Mouse (Mus musculus) MN1 (cell line): ENCODE results near the gene Armc3.

Experiments used
- DNase-seq: peaks from one replicate; pipeline ENCODE4 v3.0.0-alpha.2; 2016; ENCODE audit warnings: low spot score

Gene Armc3

GRCm38 (mm10) chr2:19198452-19199365, at the start of gene Armc3:
Gene Armc3, plus strand, starts transcription at chr2:19199302.
- DNase-seq: peak; percentile 32

DNA sequence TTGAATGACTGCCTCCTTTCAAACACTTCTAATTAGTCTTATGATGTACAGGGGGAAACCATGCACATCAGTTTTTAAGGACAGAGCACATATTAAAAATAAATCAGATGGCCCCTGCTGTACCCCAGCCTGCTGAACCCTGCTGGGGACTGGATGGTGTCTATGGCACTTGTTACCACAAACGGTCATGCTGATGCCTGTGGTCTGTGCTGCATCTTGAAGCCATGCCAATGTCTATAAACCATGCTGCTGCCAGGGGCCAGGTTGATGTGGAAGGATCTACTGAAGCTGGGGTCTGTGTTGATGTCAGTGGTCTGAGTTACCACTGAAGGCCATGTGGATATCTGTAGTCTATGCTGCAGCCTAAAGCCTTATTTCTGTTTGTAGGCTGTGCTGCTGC, 46.4 kb upstream of the Armc3 start:
- DNase-seq: no peak

GRCm38 (mm10) chr2:19156176-19156575, 42.9 kb upstream of the Armc3 start:
- no peak for DNase-seq

DNA sequence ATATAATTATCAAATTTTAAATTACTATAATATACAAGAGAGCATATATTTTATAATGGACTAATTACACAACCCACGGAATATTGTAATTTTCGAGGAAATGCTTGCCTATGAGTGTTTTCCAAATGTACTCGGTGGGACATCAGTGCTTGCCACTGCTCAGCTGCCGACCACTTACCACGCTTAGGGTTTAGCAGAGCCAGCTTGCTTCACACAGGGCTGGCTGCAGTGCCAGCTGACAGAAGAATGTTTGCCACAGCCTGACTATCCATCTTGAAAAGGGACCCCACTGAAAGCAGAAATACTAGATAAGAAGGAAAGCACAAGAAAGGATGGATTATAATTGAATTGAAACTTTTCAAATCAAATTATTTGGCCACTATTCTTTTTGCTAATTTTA, 39.6 kb upstream of the Armc3 start:
- no peak for DNase-seq

DNA sequence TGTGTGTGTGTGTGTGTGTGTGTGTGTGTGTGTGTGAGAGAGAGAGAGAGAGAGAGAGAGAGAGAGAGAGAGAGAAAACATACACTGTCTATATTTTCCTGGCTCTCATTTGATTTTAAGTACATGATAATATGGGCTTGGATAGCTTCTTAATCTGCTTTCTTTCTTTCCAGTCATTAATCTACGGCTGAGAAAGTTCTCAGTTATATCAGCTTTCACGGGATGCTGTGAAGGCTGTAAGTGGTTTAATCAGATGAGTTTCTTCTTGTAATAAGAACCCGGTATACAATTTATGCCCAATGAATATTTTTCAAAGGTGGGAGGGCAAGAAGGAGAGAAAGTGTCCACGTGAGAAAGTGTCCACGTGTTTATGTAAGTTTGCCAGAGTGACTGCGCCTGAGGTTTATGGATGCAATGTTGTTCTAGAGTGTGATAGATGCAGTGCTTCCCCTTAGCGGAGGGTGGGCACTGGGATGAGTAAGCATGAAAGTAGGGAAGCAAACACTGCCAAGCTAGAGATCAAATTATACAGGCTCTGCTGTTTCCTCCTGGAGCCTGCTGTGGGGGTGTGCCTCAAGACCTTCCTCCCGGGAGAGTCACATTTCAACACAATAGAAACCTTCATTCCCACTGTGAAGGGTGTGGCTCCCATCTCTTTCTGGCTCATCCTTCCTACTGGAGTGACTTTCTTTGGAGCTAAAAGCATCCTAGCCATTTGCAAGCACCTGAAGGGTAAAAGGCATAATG, 38.6 kb upstream of the Armc3 start:
- DNase-seq: peak; percentile 60

GRCm38 (mm10) chr2:19164234-19164633, 34.9 kb upstream of the Armc3 start:
- no peak for DNase-seq

DNA sequence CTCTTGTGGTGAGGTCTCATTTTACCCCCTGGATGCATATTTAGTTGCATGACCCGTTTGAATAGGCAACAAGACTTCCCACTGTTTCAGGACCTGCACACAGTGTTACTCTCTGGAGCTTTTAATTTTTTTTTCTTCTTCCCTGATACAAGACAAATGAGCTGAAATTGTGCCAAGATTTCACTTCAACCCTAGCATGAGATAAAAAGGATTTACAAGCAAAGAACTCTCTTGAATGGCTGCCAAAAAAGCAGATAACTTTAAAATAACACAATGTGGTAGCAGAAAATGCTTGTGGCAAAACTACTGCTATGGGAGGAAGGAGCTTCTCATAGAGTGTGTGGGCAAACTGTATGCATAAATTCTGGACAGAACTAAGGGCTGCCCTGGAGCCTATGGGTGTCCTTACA, 22.3 kb upstream of the Armc3 start:
- DNase-seq: peak; percentile 32

- no peak for DNase-seq
Measured at GRCm38 (mm10) chr2:19199366-19199853, 308 bp downstream of the Armc3 start.

DNA sequence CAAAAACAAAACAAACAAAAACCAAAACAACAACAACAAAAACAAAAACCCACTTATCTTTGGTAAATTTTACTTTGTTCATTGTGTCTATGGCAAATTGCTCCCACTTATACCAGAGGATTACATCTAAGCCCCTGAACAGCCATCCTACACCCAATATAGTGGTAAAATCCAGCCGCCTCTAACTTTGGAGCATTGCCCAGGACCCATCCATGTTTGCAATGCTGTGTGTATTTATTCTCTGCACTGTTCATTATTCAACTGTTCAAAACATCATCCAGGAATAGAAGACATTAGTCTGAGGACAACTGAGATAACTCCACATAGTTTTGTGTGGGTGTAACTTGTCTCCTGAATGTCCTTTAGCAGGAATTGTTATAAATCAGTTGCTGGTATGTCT, 1.0 kb downstream of the Armc3 start:
- DNase-seq: no peak

GRCm38 (mm10) chr2:19201682-19202081, 2.6 kb downstream of the Armc3 start:
- no peak for DNase-seq

DNA sequence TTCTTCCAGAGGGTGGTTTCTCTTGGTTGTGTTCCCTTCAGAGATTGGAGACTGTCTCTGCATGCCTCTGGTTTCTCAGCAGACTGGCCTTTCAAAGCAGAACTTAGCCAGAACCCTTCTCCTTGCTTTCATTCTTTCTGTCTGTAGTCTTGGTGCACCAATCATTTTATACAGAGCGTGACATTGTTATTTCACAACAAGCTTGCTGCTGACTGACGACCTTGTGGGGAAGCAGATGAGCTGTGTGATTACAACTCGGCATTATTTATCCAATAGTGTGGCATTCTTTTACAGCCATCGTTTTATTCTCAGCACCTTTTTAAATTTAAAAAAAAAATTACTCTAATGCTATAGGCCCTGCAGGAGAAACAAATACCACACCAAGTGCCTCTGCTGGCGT, 35.2 kb downstream of the Armc3 start:
- no peak for DNase-seq

GRCm38 (mm10) chr2:19235193-19235592, 36.1 kb downstream of the Armc3 start:
- DNase-seq: no peak

DNA sequence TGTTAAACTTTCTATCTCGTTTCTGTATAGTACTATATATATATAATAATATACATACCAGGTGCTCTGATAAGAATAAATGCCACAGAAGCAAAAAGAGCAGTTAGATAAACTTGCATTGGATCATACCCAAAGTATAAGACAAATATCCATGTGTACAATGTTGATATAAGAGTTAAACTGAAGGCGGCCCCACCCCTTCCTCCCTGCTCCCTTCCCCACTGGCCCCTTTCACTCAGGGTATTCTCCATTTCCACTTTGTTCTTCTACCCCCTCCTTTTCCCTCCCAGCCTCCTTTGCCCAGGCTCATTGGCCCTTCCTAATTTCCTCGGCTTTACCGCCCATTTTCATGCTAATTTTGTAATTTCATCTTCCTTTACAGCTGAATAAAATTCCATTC, 36.5 kb downstream of the Armc3 start:
- no peak for DNase-seq

DNA sequence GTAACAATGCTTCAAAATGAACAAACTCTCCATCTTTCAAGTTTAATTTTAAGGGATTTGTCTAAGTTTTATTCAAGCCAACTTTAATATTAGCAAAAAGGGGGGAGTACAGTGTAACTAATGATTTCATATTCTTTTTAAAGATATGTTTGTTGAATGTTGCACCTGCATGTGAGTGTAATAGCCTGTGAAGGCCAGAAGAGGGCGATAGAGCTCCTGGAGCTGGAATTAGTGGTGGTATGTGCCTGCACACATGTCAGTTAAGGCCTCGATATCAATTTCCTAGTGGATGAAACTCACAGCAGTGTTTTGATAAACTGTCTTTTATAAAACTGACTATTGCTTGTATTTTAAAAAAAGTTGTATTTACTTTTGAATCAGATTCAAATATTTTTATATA, 39.7 kb downstream of the Armc3 start:
- DNase-seq: peak; percentile 3

GRCm38 (mm10) chr2:19249611-19250010, 50.5 kb downstream of the Armc3 start:
- DNase-seq: no peak

GRCm38 (mm10) chr2:19255037-19255436, 55.9 kb downstream of the Armc3 start:
- no peak for DNase-seq

GRCm38 (mm10) chr2:19257255-19257654, 58.2 kb downstream of the Armc3 start:
- DNase-seq: no peak

DNA sequence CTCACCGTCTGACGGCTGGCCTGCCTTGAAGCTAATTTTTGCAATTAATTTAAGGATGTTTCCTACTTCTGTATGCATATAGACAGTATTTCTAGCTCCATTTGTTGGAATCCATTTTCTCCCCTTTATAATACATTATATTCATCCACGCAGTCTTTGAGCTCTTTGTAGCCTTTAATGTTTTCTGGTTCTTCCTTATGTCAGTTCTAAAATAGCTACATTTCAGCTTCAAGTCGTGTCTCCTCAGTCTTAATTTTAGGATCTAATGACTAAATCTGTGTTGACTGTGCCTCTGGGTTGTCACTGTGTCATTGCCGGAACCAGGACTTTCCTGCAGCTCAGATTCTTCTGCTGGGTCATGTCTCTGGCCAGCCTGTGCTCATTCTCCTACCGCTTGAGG, 61.3 kb downstream of the Armc3 start:
- no peak for DNase-seq

DNA sequence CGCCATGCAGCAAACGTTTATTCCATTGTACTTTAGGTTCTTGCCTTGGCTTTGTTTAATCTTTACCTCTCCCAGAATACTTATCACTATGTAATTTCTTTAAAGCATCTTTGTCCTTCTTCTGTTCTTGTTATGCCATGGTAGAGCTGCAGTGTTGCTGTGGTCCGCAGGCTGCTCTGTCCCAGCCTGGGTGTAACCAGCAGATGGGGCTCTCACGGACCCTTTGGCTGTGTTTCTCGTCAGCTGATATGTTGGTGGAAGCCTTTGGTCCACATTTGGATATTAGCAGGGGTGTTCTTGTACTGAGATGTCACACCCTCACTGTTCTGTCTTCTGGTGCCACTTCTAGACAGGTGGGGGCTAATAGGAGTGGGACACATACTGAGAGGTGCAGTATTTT, 64.3 kb downstream of the Armc3 start:
- DNase-seq: no peak

DNA sequence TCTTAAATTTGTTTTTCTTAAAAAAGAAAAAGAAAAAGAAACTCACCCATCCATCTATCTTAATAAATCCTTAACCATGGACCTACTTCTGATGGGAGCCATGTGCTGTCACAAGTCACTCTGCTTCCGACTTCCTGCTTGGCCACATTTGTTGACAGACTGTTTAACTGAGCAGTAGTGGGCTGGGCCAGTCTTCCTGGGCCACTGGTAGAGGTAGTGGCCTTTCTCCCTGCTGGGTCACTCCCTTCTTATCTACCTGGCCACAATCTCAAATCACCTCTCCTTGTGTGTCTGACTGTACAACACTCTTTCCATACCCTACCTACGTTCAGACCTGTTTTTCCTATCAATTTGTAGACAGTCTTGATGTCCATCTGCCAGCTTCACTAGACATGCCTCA, 66.7 kb downstream of the Armc3 start:
- no peak for DNase-seq

GRCm38 (mm10) chr2:19267396-19267795, 68.3 kb downstream of the Armc3 start:
- DNase-seq: no peak

DNA sequence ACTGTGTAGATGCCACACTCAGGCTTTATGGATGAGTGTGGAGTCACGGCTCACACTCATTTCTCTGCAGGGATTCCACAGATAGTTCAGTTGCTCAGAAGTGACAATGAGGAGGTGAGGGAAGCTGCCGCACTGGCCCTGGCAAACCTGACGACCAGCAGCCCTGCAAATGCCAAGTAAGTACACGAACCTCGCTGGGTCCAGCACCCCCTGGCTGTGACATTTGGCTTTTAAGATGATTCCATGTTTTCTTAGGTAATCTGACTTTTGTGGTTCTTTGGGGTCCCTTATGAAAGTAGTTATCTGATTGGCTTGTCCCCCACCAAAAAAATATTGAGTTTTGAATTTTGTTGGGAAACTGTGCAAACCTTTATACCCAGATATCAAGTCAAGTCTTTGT, 70.9 kb downstream of the Armc3 start:
- no peak for DNase-seq

DNA sequence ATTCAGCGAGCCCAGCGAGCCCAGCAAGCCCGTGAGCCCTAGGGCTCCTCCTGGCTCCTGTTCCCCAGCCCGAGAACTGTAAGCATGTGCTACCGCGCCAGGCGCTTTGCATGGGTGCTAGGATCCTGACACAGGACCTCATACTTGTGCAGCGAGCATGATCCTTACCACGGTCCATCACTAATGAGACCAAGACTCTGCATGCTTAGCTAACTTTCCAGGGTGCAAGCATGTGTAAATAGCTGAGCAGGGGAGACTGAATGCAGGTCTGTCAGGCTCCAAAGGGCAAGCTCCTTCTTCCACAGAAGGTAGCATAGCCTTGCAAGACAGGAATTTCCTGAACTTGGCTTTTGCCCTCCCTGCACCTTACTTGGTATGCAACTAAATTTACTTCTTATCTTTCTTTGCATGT, 71.6 kb downstream of the Armc3 start:
- DNase-seq: no peak
